Mouse (Mus musculus) gastrocnemius, adult 18-20 months (tissue): ENCODE measurements at regions not wholly inside any gene's neighbourhood (a gene's known extent, or its start where the extent isn't known, plus 50 kb on each side); places are given as distances from the start of the nearest gene placed in this dataset.

Experiments used
- DNase-seq: peaks from one replicate; pipeline ENCODE4 v3.0.0; 2021; ENCODE audit warnings: low spot score

DNA sequence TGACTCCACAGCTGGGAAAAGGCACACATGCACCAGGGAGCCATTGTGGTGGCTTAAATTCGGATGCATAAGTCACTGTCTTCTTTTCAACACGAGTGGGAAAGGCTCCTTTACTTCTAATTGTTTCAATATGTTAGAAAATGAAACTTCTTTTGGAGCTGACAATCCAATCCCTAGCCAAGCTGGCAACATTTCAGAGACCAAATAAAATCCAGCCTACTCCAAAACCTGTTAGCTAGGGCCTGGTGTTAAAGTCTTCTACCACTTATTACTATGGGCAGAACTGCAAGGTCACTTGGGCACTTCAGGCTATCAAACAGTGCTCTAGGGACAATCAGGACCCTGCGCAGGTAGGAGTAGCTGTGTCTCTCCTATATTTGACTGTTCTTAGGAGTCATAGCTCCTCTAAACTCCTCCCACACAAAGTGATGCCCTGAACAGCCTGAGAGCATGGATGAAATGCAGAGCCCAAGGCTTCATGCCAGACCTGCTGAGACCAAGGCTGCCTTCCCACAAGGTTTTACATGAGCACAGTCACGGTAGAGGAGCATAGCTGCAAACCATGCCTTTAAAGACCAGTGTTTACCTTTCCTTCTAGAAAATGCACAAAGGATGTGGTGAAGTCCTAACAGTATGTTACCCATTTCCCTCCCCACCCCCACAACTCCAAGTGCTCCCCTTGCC, 67.4 kb upstream of the Spdye4c start:
- peak; percentile 57 for DNase-seq

DNA sequence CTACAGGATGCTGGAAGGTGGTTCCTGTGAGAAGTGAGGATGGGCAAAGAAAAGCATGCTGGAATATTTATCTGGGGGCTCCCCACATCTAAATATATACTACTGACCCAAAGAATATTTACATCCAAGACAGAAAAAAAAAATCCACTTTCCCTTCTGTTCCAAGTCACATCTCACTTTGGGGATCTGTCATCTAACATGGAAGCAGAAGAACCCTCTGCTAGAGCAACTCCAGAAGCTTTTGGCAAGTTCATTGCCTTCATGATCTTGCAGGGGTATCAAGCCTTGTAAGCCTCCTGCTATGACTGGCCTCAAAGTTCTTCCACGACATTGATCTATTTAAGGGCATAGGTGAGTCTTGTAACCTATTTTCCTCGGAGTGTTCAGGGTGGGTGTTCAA, 64.9 kb upstream of the Spdye4c start:
- no peak for DNase-seq

DNA sequence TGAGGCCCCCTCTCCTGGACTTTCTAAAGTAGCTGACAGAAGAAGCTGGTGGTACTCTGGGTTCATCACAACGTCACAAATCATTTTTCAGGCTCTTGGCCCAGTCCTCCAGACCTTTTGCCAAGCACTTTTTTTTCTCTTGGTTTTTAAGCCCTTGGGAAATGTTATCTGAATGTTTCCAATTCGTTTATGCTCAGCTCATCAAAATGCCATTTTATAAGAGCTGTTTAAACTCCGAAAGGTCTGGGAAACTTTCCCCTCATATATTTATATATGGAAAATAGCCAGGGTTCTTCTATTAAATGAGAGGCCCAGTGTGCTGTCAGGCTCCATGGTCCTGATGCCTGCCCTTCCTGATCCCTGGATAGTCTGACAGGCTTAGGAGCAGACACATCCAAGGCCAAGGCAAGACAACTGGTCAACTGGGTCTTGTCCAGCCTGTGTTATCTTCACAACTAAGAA, 64.1 kb upstream of the Spdye4c start:
- DNase-seq: no peak

DNA sequence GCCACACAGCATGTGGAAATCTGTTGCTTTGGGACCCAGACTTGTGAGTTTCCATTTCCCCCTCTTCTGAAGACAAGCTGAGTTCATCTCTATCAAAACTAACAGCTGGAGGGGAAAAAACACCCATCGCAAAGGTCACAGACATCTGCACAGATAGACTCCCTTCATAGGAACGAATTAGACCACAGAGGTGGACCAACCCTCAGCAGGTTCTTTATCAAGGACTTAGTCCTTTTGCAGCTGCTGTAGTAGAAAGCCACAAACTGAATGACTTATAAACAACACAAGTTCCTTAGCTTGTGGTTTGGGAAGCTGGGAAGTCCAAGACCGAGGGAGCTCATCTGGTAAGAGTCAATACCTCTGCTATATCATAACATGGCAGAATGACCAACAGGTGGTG, 54.7 kb upstream of the Spdye4c start:
- no peak for DNase-seq

DNA sequence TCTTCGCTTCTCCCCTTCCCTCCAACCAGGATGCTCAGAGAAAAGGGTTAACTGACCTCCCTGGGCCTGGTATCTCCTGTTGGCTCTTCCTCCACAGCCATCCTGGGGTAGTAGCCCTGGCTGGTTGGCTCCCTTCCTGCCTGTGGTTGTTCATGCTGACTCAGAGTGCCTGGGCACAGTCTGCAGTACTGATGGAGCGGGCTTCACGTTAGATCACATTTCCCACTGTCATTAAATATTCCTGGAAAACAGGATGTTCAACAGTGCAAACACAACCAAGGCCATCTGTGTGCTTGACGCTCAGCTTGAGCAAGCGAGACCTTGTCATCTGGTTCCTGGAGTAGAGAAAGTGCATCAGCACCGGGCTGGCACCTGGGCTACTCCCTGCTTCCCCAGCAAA, 53.6 kb upstream of the Spdye4c start:
- DNase-seq: no peak

DNA sequence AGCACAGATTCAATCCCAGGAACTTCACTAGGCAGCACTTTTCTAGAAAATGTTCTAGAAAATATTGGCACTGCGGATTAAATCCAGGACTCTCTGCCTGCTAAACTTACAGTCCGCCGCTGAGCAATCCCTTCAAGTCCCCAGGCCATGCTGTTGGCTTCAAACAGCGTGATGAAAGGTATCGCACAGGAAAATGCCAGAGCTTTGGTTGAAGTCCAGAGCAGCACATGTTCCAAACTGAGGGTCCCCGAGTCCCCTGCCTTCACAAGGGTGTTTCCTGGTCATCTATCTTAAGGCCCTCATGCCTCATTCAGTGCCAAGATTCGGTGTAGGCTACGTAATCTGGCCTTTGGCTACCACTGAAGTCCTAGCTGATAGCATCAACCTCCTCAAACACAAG, 52.3 kb upstream of the Spdye4c start:
- DNase-seq: no peak
